Mouse (Mus musculus) lung, embryonic 16.5 days (tissue): ENCODE results near the gene Plekhg2. TPM values are rescaled to one million over a fixed set of nuclear protein-coding genes. Genes with fewer than 3 reads are reported as not detected.
A peak's percentile ranks its signal among the peaks of the same experiment; 100 is the strongest.

Experiments used
- ATAC-seq: fragments of 200-750 bp; cut with Nextera tagmentation; 2 replicates; pipeline ENCODE4 v1.8.0; 2017; ENCODE audit warnings: low read depth, mild to moderate bottlenecking, moderate library complexity
- H3K27ac ChIP-seq: fragments of 300-500 bp; sonication (generic); 2 replicates; pipeline ENCODE4 v1.5.1; 2014; ENCODE audit warnings: mild to moderate bottlenecking, control low read depth, low read length
- H3K27me3 ChIP-seq: fragments of 300-500 bp; sonication (generic); 2 replicates; pipeline ENCODE4 v1.6.1; 2014; ENCODE audit warnings: low read depth, low read length, mixed read lengths; ENCODE audit not compliant: control insufficient read depth, insufficient read depth
- H3K36me3 ChIP-seq: fragments of 300-500 bp; sonication (generic); 2 replicates; pipeline ENCODE4 v1.6.1; 2014; ENCODE audit warnings: low read length; ENCODE audit not compliant: control insufficient read depth, insufficient read depth
- H3K4me1 ChIP-seq: fragments of 300-500 bp; sonication (generic); replicated peaks from 2 replicates; pipeline ENCODE4 v1.6.1; 2014; ENCODE audit warnings: low read length, mixed read lengths; ENCODE audit not compliant: control insufficient read depth, insufficient read depth
- H3K4me2 ChIP-seq: fragments of 300-500 bp; sonication (generic); 2 replicates; pipeline ENCODE4 v1.6.1; 2014; ENCODE audit warnings: low read depth, low read length, control low read depth
- H3K4me3 ChIP-seq: fragments of 300-500 bp; sonication (generic); 2 replicates; pipeline ENCODE4 v1.5.1; 2014; ENCODE audit warnings: mild to moderate bottlenecking, low read length, control low read depth
- H3K9ac ChIP-seq: fragments of 300-500 bp; sonication (generic); 2 replicates; pipeline ENCODE4 v1.6.1; 2014; ENCODE audit warnings: low read length, control low read depth
- H3K9me3 ChIP-seq: fragments of 300-500 bp; sonication (generic); 2 replicates; pipeline ENCODE4 v1.6.1; 2016; ENCODE audit warnings: low read length; ENCODE audit not compliant: control insufficient read depth
- WGBS: fragments of 180-500 bp; shearing (Covaris S2); extraction: QIAGEN DNeasy Blood & Tissue Kit; methylation state at CpG from one replicate; pipeline ENCODE4 v1.1.7; 2014; 5-methylcytosine and 5-hydroxymethylcytosine counted together
- polyA plus RNA-seq: library from polyadenylated mRNA; unstranded; fragments of >200 nt; fragmentation: Nextera tagmentation; extraction: Ambion mirVana; gene quantifications from 2 replicates; pipeline ENCODE4 v1.2.1, GENCODE M21; 2015

The Plekhg2 gene
- 69.0 and 70.0 TPM in 2 replicates for polyA plus RNA-seq

DNA sequence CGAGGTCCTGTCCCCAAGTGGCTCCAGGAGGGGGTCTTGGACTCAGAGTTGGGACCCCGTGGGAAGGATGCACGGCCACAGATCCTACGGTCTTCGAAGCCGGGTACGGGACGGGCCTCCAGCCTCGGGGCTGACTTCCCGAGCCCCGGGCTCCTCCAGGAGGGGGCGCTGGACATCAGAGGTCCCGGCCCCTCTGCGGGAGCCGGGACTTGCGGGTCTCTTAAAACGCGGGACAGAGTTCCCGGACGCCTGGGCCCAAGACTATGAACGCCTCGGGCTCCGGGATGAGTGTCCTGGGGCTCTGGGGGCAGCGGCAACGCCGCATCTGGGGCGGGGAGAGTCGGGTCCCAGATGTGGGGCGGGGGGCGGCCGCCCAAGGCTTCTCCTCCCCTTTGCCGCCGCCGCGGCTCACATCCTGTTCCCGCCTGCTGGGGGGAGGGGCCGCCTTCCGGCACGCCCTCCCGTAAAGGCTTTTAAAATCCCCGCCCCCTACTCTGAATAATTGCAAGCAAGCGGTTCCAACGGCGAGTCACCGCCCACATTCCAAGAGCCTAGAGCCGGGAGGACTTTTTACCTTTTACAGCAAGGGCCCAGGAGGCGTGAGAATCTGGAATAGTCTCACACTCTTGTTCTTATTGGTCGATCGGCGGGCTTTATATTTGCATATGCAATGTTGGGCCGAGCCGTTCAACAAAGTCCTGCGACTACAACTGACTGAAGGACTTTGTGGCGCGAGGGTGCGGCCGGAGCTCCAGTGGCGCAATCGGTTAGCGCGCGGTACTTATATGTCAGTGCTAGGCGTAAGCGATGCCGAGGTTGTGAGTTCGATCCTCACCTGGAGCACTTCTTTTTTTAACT, at the start of gene Plekhg2:
TSS of gene Plekhg2 (minus strand) at position 349 of the 858 bp plus-strand sequence.
- ATAC-seq, result peak; percentile 87
- peaks cover 15% of the 10 kb centered on the region for H3K36me3 ChIP-seq
- H3K9ac ChIP-seq, result peak within 1 kb of the TSS; percentile 91
- under 1% methylated on average over 66 of the region's 66 CpGs for WGBS
- H3K4me3 ChIP-seq, result peak within 1 kb of the TSS; percentile 81
- H3K4me2 ChIP-seq, result peak within 1 kb of the TSS; percentile 91
- no peaks in the 10 kb centered on the region for H3K9me3 ChIP-seq
- no peaks in the 10 kb centered on the region for H3K27me3 ChIP-seq
- peak within 1 kb of the TSS; percentile 96 for H3K27ac ChIP-seq
- H3K4me1 ChIP-seq, result peaks cover 27% of the 10 kb centered on the region

DNA sequence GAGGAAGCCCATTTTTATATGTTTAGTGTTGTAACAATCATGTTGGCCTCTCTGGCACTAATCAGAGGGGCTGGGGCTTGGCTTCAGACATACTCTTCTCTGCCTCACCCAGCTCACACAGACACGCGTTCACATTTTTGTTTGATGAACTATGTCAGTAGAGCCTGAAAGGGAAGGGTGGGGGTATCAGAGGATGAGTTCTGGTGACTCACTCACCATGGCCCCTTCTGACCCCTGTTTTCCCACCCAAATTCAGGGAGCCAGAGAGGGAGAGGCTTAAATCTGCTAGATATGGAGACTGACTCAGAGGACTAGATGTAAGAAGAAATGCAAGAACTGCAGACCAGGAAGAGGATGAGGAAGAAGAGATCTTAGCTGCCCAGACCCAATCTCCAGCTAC, 47.0 kb upstream of the Plekhg2 start:
- H3K4me3 ChIP-seq, result no peak overlapping the region
- H3K27ac ChIP-seq, result no peak overlapping the region
- H3K4me1 ChIP-seq, result peaks cover 3% of the 10 kb centered on the region
- ATAC-seq, result no peak
- no peaks in the 10 kb centered on the region for H3K27me3 ChIP-seq
- peaks cover 32% of the 10 kb centered on the region for H3K36me3 ChIP-seq
- H3K4me2 ChIP-seq, result no peak overlapping the region
- WGBS, result 91% methylated on average over 2 of the region's 2 CpGs
- H3K9me3 ChIP-seq, result no peaks in the 10 kb centered on the region
- no peak overlapping the region for H3K9ac ChIP-seq

DNA sequence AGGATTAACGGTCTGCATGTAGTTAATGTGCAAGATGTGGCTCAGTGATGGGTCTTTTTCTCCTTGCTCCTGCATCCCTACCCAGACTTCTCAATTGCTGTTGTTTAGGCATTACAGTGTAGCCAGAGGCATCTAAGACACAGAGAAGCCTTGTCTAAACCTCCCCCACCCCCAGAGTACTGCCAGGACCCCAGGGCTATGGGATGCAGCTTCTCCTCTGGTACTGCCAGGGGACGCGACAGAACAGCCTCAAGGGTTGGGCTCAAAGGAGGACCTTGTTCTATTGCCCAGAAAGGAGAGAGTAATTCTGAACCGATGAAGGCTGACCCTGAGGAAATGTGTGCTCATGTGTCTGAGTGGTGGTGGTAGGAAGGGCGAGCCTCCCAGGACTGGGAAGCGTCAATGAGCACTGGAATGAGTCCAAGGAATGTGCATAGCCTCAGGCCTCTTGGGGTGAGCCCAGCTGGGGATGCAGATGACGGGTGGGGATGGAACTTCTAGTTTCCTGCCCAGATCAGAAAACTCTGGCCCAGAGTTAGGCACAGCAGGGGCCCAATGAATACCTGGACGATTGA, 45.8 kb upstream of the Plekhg2 start:
- no peak overlapping the region for H3K9ac ChIP-seq
- H3K27ac ChIP-seq, result peak overlapping the region; percentile 53
- no peaks in the 10 kb centered on the region for H3K27me3 ChIP-seq
- 67% methylated on average over 8 of the region's 8 CpGs for WGBS
- peaks cover 40% of the 10 kb centered on the region for H3K36me3 ChIP-seq
- peak; percentile 90 for ATAC-seq
- H3K4me3 ChIP-seq, result no peak overlapping the region
- no peaks in the 10 kb centered on the region for H3K9me3 ChIP-seq
- H3K4me1 ChIP-seq, result peaks cover 3% of the 10 kb centered on the region
- H3K4me2 ChIP-seq, result no peak overlapping the region

DNA sequence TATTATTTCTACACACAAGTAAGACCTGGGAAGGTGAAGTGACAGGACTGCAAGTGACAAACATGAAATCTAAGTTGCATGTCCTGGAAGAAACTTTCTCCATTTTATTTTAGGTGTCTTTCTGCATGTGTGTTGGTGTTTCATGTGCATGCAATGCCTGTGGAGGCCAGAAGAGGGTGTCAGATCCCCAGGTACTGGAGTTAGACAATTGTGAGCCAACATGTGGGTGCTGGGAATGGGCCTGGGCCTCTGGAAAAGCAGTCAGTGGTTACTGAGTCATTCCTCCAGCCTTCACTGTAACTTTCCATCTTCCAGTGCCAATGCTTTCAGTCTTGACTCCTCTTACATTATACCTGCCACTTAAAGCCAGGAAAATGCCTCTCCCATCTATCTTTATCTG, 45.0 kb upstream of the Plekhg2 start:
- no peak overlapping the region for H3K9ac ChIP-seq
- H3K4me2 ChIP-seq, result no peak overlapping the region
- H3K27me3 ChIP-seq, result no peaks in the 10 kb centered on the region
- peaks cover 43% of the 10 kb centered on the region for H3K36me3 ChIP-seq
- H3K9me3 ChIP-seq, result no peaks in the 10 kb centered on the region
- ATAC-seq, result no peak
- no peak overlapping the region for H3K4me3 ChIP-seq
- H3K4me1 ChIP-seq, result peaks cover 3% of the 10 kb centered on the region
- no peak overlapping the region for H3K27ac ChIP-seq

DNA sequence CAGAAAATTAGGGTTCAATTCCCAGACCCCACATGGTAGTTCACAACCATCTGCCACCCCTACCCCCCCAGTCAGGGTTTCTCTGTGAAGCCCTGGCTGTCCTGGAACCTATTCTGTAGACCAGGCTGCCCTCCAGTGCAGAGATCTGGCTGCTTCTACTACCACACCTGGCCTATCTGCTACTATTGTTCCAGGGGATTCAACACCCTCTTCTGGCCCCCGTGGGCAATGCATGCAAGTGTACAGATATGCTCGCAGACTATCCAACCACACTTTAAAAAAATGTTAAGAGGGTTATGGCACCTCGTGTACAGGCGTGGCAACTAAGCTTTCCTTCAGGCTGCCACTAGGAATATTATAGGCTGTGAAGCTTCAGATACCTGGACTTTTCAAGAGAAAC, 40.4 kb upstream of the Plekhg2 start:
- Histone ChIP-seq H3K27me3 (no peaks in the 10 kb centered on the region), H3K9ac (no peak overlapping the region), H3K4me3 (no peak overlapping the region), H3K27ac (no peak overlapping the region), H3K4me1 (no peaks in the 10 kb centered on the region), H3K4me2 (no peak overlapping the region), H3K9me3 (no peaks in the 10 kb centered on the region), H3K36me3 (peaks cover 33% of the 10 kb centered on the region)
- 68% methylated on average over 4 of the region's 4 CpGs for WGBS
- no peak for ATAC-seq

DNA sequence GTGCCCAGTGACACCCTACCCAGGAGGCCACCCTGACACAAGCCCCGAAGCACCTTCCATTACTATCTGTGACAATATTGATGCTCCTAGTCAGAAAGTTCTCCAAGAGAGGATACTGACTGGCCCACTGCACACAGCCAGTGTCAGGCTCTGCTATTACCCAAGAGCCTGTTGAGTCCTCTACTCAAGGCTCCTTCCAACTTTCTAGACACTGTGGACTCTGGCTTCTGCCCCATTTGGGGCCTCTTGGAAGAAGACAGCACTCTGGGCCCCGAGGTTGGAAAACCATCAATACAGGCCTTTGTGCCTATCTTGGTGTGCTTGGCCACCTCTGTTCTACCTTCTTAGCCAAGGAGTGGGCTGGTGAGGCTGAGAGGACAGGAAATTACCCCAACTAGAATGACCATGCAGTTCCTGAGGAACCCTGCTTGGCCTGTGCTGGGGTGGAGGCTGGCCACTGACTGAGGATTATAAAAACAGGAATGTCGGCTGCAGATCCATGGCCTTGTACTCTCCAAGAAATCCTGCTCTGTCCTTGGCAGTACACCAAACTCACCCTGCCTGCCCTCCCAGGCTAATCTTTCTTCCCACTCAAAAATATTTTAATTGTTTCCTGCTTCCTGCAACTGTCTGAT, 38.6 kb upstream of the Plekhg2 start:
- no peak overlapping the region for H3K9ac ChIP-seq
- H3K9me3 ChIP-seq, result no peaks in the 10 kb centered on the region
- H3K27ac ChIP-seq, result 0 out of 2 replicates have a peak overlapping the region, but pooled peaks have one; percentile 56
- H3K36me3 ChIP-seq, result peaks cover 36% of the 10 kb centered on the region
- H3K27me3 ChIP-seq, result no peaks in the 10 kb centered on the region
- no peak overlapping the region for H3K4me3 ChIP-seq
- no peak overlapping the region for H3K4me2 ChIP-seq
- no peaks in the 10 kb centered on the region for H3K4me1 ChIP-seq
- 56% methylated on average over 3 of the region's 3 CpGs for WGBS
- peak; percentile 71 for ATAC-seq

DNA sequence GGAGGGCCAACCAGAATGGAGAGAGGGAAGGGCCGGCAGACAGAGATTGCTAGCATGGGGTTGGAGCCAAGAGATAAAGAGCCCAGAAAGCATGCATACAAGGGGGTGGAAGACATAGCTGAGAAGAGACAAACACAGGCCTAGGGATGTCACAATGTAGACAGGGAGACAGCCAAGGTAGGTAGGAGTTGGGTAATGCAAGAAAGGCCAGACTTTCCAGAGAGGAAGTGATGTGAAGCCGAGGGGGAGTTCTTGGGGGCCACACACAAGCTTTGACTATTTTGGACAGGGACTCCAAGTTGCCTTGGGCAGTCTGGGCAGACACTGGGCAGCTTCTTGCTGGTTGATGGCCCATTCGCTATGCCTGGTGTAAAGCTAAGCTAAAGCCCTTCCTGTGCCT, 29.5 kb upstream of the Plekhg2 start:
- Histone ChIP-seq H3K36me3 (peaks cover 60% of the 10 kb centered on the region), H3K27ac (no peak overlapping the region), H3K4me1 (no peaks in the 10 kb centered on the region), H3K9me3 (no peaks in the 10 kb centered on the region), H3K4me2 (no peak overlapping the region), H3K27me3 (no peaks in the 10 kb centered on the region), H3K9ac (no peak overlapping the region), H3K4me3 (no peak overlapping the region)
- ATAC-seq, result no peak
- 68% methylated on average over 3 of the region's 3 CpGs for WGBS

DNA sequence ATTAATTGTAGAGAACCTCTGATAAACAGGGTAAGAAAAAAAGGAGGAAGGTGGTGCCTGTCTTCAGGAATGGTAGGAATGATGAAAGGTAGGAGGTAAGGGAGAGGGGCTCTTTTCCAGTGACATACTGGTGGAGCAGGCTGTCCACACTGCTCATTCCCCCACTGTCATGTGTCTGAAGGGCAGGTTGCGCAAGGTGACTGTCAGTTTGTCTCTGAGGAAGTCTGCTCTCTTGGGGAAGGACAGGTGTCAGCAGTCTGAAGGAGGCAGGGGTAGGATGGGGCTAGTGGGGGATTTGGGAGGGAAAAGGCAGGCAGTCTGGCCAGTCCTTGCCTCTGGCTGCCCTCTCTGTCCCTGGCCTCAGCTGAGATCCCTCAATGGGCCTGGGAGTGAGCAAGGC, 28.6 kb upstream of the Plekhg2 start:
- Histone ChIP-seq H3K27ac (no peak overlapping the region), H3K4me1 (no peaks in the 10 kb centered on the region), H3K4me2 (no peak overlapping the region), H3K36me3 (peaks cover 62% of the 10 kb centered on the region), H3K27me3 (no peaks in the 10 kb centered on the region), H3K4me3 (no peak overlapping the region), H3K9me3 (no peaks in the 10 kb centered on the region), H3K9ac (no peak overlapping the region)
- no peak for ATAC-seq
- WGBS, result 100% methylated on average over 1 of the region's 1 CpGs

DNA sequence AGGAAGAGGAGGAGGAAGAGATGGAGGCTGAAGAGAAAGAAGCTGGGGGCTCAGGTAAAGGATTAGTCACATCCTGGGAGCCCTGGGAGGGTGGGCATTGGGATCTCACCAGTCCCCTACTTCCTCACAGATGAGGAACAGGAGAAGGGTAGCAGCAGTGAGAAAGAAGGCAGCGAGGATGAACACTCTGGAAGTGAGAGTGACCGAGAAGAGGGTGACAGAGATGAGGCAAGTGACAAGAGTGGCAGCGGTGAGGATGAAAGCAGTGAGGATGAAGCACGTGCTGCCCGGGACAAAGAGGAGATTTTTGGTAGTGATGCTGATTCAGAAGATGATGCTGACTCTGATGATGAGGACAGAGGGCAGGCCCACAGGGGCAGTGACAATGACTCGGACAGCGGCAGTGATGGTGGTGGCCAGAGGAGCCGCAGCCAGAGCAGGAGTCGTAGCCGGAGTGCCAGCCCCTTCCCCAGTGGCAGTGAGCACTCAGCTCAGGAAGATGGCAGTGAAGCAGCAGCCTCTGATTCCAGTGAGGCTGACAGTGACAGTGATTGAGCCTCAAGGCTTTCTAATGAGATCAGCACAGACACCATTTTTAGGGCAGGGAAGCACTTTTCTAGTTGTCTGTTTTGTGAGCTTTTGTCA, 26.4 kb upstream of the Plekhg2 start:
- H3K4me1 ChIP-seq, result peaks cover 2% of the 10 kb centered on the region
- no peak for ATAC-seq
- no peaks in the 10 kb centered on the region for H3K9me3 ChIP-seq
- no peak overlapping the region for H3K4me3 ChIP-seq
- no peaks in the 10 kb centered on the region for H3K27me3 ChIP-seq
- H3K4me2 ChIP-seq, result no peak overlapping the region
- H3K27ac ChIP-seq, result no peak overlapping the region
- peaks cover 54% of the 10 kb centered on the region for H3K36me3 ChIP-seq
- no peak overlapping the region for H3K9ac ChIP-seq
- 84% methylated on average over 10 of the region's 10 CpGs for WGBS
